Mouse (Mus musculus): ENCODE data around the gene Olfr575.

Olfr575 gene

GRCm38 (mm10) chr7:102958593-102958992 is at the start of gene Olfr575:
Gene Olfr575, minus strand, starts transcription at chr7:102958775.
- DNase-seq (ENCODE audit: low spot score) = no peak

DNA sequence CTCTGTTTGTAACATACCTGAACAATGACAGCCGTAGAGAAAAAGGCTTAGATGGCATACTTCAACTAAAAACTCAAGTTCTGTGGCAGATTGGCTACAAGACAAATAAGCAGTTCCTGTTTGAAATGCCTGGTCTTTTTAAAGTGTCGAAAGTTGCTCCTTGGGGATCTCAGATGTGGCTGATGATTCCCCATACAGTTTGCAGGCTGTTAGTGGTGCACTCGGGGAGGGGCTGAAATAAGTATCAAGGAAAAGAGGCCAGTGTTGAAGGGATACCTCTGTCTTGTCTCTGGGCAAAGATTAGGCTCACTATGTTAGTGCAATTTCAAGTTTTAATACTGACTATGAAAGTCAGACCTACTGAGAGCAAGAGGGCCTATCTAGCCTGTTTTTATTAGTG is 30.6 kb upstream of the Olfr575 start, which contains the start of gene Olfr578:
TSS of gene Olfr578 (minus strand) at position 101 of the 400 bp plus-strand sequence.
- DNase-seq (ENCODE audit: low spot score) = no peak

GRCm38 (mm10) chr7:102975843-102976242 is 17.3 kb upstream of the Olfr575 start, which contains the start of gene Olfr577:
Gene Olfr577, minus strand, starts transcription at chr7:102975943.
- no peak for DNase-seq (ENCODE audit: low spot score)

- DNase-seq (ENCODE audit: low spot score) = no peak
Observed at GRCm38 (mm10) chr7:102974399-102974798, 15.8 kb upstream of the Olfr575 start.

GRCm38 (mm10) chr7:102962360-102962759 is 3.8 kb upstream of the Olfr575 start, which contains the start of gene Olfr576:
Gene Olfr576, plus strand, starts transcription at chr7:102962660.
- DNase-seq (ENCODE audit: low spot score) = no peak

GRCm38 (mm10) chr7:102958137-102958536 is 438 bp downstream of the Olfr575 start:
- no peak for DNase-seq (ENCODE audit: low spot score)

GRCm38 (mm10) chr7:102950732-102951131 is 7.8 kb downstream of the Olfr575 start:
- no peak for DNase-seq (ENCODE audit: low spot score)

GRCm38 (mm10) chr7:102948167-102948566 is 10.4 kb downstream of the Olfr575 start, which contains the start of gene Olfr574:
Gene Olfr574, plus strand, starts transcription at chr7:102948467.
- DNase-seq (ENCODE audit: low spot score) = no peak

DNA sequence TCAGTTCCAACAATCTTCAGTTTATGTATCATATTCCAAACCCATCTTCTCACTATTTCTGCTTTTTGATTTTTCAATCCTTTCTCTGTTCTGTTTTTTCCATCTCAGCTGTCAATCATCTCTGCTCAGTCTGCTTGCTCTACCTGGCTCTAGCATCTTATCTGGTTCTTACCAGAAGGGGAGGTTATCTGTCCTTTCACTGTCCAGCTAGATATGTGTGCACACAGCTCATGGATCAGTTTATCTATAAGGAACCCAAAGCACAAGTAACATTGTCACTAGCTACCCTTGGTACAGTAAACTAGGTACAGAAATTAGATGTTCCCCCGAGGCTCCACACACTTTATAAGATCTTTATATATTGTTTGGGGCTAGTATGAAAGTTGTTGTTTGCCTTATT is 15.2 kb downstream of the Olfr575 start:
- no peak for DNase-seq (ENCODE audit: low spot score)

- no peak for DNase-seq (ENCODE audit: low spot score)
Observed at GRCm38 (mm10) chr7:102942475-102942874, 16.1 kb downstream of the Olfr575 start, which contains the start of gene Olfr573-ps1. Gene Olfr573-ps1, minus strand, starts transcription at chr7:102942575.

DNA sequence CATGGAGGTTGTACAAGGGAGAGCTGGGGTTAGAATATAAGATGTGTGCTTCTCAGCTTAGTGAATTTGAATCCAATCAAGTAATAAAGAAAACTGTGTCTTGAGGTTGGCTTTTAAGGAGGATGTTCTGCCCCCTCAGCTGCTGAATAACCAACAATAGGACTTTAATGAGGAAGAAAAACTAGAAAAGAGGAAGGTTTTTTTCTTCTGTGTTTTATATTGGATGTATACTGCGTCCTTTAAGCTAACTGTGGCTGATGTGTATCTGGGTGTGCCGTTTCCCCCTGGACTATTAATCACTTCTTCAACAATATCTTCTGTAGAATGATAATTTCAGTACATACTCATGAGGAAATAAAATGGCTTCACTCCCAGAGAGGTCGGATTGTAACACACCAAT is 31.5 kb downstream of the Olfr575 start:
- no peak for DNase-seq (ENCODE audit: low spot score)

DNA sequence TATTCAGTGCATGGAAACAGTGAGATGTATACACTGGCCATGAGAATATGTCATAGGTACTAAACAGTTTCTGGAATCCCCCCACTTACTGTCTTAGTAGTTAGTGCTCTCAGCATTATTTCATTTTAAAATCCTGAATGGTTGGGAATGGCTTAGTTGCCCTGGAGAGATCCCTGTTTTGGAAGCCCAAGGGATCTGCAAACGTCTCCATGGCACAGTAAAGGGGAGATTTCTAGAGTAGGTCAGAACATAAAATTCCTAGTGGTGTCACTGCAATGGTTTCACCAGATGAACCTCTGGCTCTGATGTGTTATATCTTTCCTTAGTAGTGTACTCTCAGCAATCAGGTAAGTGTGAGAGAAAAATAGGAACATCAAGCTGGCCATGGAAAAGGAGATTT is 34.5 kb downstream of the Olfr575 start, which contains the start of gene Olfr572:
TSS of gene Olfr572 (plus strand) at position 301 of the 400 bp plus-strand sequence.
- no peak for DNase-seq (ENCODE audit: low spot score)

- no peak for DNase-seq (ENCODE audit: low spot score)
Observed at GRCm38 (mm10) chr7:102919632-102920031, 38.9 kb downstream of the Olfr575 start.

GRCm38 (mm10) chr7:102917032-102917875 is 41.3 kb downstream of the Olfr575 start, which contains the start of gene Olfr571:
Gene Olfr571, minus strand, starts transcription at chr7:102917536.
- no peak for DNase-seq (ENCODE audit: low spot score)

DNA sequence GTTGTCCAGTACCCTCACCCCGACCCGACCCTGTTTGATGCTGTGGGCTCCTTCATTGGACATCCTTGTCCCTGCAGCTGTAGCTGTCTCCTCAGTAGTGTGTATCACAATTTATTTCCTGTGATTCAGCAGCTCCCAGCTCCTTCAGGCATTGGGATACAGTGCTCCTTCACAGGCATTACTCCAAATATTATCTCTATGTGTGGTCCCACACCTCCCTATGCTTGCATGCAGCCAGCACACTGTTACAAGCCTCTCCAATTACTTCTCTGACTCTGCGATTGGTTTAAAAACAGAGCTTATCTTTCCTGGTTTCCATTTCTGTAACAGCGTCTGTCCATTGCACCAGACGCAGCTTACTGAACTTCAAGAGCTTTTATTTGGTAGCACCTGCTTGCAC is 42.2 kb downstream of the Olfr575 start:
- DNase-seq (ENCODE audit: low spot score) = no peak

- DNase-seq (ENCODE audit: low spot score) = no peak
Observed at GRCm38 (mm10) chr7:102915261-102915660, 43.3 kb downstream of the Olfr575 start.

Data from ovary, postnatal 36 days (tissue).